Comparison of ENCODE assay signal across 10 mouse cellular contexts in the genomic region with DNA sequence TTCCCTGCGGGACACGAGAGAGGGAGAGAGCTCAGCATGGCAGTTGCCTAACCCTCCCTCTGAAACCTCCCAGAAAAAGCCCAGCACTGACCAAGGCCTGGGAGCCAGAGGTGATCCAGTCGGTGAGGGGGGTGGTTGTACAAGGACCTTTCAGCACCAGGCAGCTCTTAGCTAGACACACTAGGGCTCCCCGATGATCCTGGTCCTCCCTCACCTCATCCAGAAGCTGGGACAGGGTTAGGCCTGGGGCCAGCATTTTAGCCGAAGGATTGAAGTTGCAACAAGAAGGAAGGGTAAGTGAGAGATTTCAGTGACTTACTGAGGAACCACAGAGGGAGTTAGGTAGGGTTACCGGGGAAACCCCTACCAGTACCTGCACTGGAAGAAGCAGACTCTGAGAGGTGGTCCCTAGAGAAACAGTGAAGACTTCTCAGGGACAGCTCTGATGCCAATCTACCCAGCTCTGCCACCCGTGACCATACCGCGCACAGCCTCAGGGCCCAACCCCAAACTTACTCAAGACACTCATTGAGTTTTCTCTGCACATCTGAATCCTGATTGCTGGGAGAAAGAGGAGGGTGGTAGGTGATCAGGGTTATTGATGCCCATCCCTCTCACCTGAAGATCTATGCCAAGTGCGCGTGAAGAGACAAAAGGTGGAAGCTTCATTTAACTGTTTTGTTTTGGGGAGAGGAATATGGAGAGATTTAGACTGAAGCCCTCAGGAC. TPM values are rescaled to one million over a fixed set of nuclear protein-coding genes. Genes with fewer than 3 reads are reported as not detected.
A peak's percentile ranks its signal among the peaks of the same experiment; 100 is the strongest.
DNase-seq lines count a peak whose midpoint lies in the region; ATAC-seq and TF ChIP-seq lines count a peak whose summit lies in the region.
"Had no signal": no experiment of that assay in that cellular context is flagged by ENCODE, and none has a peak within 500 bp of the region (broad histone marks: within the 10 kb centered on the region; RNA-seq: fewer than 3 reads in every experiment).

No protein-coding gene starts in this region.

- peaks cover 11% of the 10 kb centered on the region for H3K27me3 ChIP-seq in heart, embryonic 10.5 days (ENCODE audit: insufficient read depth, poor library complexity, severe bottlenecking)
- H3K27me3 ChIP-seq in E14TG2a.4 (ENCODE audit: insufficient read depth, low read length) = peaks cover 29% of the 10 kb centered on the region
- H3K27me3 ChIP-seq in forebrain, embryonic 16.5 days (replicated peaks; ENCODE audit: control insufficient read depth, insufficient read depth, low read length) = no peaks in the 10 kb centered on the region
- no peaks in the 10 kb centered on the region; the same call in 1 of the 2 replicates for H3K27me3 ChIP-seq in liver, embryonic 16.5 days (ENCODE audit: control insufficient read depth, insufficient read depth, low read depth, low read length)

- no peak overlapping the region for H3K27ac ChIP-seq in heart, embryonic 10.5 days
- no peak overlapping the region for H3K27ac ChIP-seq in forebrain, embryonic 16.5 days (ENCODE audit: low read length)
- no peak overlapping the region for H3K27ac ChIP-seq in liver, embryonic 16.5 days (ENCODE audit: low read length)

- peak overlapping the region; percentile 81 for H3K4me3 ChIP-seq in heart, embryonic 10.5 days
- peak overlapping the region; percentile 93 for H3K4me3 ChIP-seq in E14TG2a.4 (replicated peaks; ENCODE audit: low read length)
- H3K4me3 ChIP-seq in forebrain, embryonic 16.5 days (replicated peaks; ENCODE audit: low read length) = peak overlapping the region; percentile 74
- peak overlapping the region; percentile 84 for H3K4me3 ChIP-seq in liver, embryonic 16.5 days (ENCODE audit: low read depth, low read length)

- no peak for DNase-seq in heart, embryonic 10.5 days (ENCODE audit: low spot score)
- no peak for DNase-seq in heart, postnatal 14 days
- no peak for DNase-seq in retina, postnatal 1 day
- no peak for DNase-seq in embryo, embryonic 11 days
- no peak for DNase-seq in layer of hippocampus, adult 18-20 months (ENCODE audit: low spot score in 2 of 2)

- WGBS in heart, embryonic 10.5 days = 85% methylated on average over 11 of the region's 11 CpGs
- WGBS in forebrain, embryonic 16.5 days = 89% methylated on average over 11 of the region's 11 CpGs
- 81% methylated on average over 11 of the region's 11 CpGs for WGBS in liver, embryonic 16.5 days (ENCODE audit: insufficient replicate concordance)

- H3K9ac ChIP-seq in forebrain, embryonic 16.5 days (replicated peaks; ENCODE audit: low read depth, low read length) = peak overlapping the region; percentile 73; the same call in 1 of the 2 replicates
- peak overlapping the region; percentile 80; the same call in 1 of the 2 replicates for H3K9ac ChIP-seq in liver, embryonic 16.5 days (ENCODE audit: low read depth, low read length)

- peak overlapping the region; percentile 95 for H3K4me2 ChIP-seq in forebrain, embryonic 16.5 days (ENCODE audit: low read length)
- H3K4me2 ChIP-seq in liver, embryonic 16.5 days (ENCODE audit: low read depth, low read length) = peak overlapping the region; percentile 99

- ATAC-seq in forebrain, embryonic 16.5 days = no peak
- ATAC-seq in liver, embryonic 16.5 days (ENCODE audit: low read depth) = no peak

- peaks cover 51% of the 10 kb centered on the region for H3K36me3 ChIP-seq in heart, embryonic 10.5 days
- H3K36me3 ChIP-seq in E14TG2a.4 (ENCODE audit: insufficient read depth, low read length) = peaks cover 64% of the 10 kb centered on the region
- peaks cover 12% of the 10 kb centered on the region; the same call in 1 of the 2 replicates for H3K36me3 ChIP-seq in forebrain, embryonic 16.5 days (ENCODE audit: control insufficient read depth, insufficient read depth)
- peaks cover 12% of the 10 kb centered on the region; the same call in 1 of the 2 replicates for H3K36me3 ChIP-seq in liver, embryonic 16.5 days (ENCODE audit: control insufficient read depth, insufficient read depth)

- TF ChIP-seq CTCF in E14TG2a.4 (conservative IDR thresholded peaks at IDR 0.05; ENCODE audit: low read length) = no peak

- no peaks in the 10 kb centered on the region for H3K9me3 ChIP-seq in heart, embryonic 10.5 days
- no peaks in the 10 kb centered on the region for H3K9me3 ChIP-seq in E14TG2a.4 (ENCODE audit: low read length)
- H3K9me3 ChIP-seq in forebrain, embryonic 16.5 days (ENCODE audit: control insufficient read depth, low read length) = no peaks in the 10 kb centered on the region
- no peaks in the 10 kb centered on the region for H3K9me3 ChIP-seq in liver, embryonic 16.5 days (replicated peaks; ENCODE audit: control insufficient read depth, low read length)

- intact Hi-C loops in heart, postnatal 14 days (cut with DNase I) = no loop called here

- peaks cover 29% of the 10 kb centered on the region for H3K4me1 ChIP-seq in heart, embryonic 10.5 days
- H3K4me1 ChIP-seq in E14TG2a.4 (replicated peaks; ENCODE audit: low read depth, low read length) = peaks cover 59% of the 10 kb centered on the region
- H3K4me1 ChIP-seq in forebrain, embryonic 16.5 days (replicated peaks; ENCODE audit: control insufficient read depth, insufficient read depth, low read length) = peaks cover 33% of the 10 kb centered on the region
- H3K4me1 ChIP-seq in liver, embryonic 16.5 days (ENCODE audit: control insufficient read depth, low read depth, low read length) = peaks cover 18% of the 10 kb centered on the region

RNA-seq across cellular contexts. Expression of gene Acd, which starts 1.2 kb away (rescaled TPM):
- 46.6 and 52.9 TPM in 2 replicates for polyA plus RNA-seq in heart, embryonic 10.5 days (2016; fragmentation: Nextera tagmentation; extraction: Ambion mirVana)
- total RNA-seq in heart, postnatal 14 days (2021) = 10 to 100 TPM; 13.8 to 16.9 TPM
- polyA plus RNA-seq in forebrain, embryonic 16.5 days (2015; fragmentation: Nextera tagmentation; extraction: Ambion mirVana) = 105 and 106 TPM in 2 replicates
- polyA plus RNA-seq in liver, embryonic 16.5 days (2015; fragmentation: Nextera tagmentation; extraction: Ambion mirVana) = 19.1 and 20.8 TPM in 2 replicates
- 10 to 100 TPM; 46.1 to 47.4 TPM for total RNA-seq in layer of hippocampus, adult 18-20 months (2021)

RNA-seq across cellular contexts. Expression of gene Pard6a, which starts 1.3 kb away (rescaled TPM):
- 12.8 and 14.1 TPM in 2 replicates for polyA plus RNA-seq in heart, embryonic 10.5 days (2016; fragmentation: Nextera tagmentation; extraction: Ambion mirVana)
- 1 to 10 TPM; 7.8 to 9.1 TPM for total RNA-seq in heart, postnatal 14 days (2021)
- 45.4 and 50.0 TPM in 2 replicates for polyA plus RNA-seq in forebrain, embryonic 16.5 days (2015; fragmentation: Nextera tagmentation; extraction: Ambion mirVana)
- polyA plus RNA-seq in liver, embryonic 16.5 days (2015; fragmentation: Nextera tagmentation; extraction: Ambion mirVana) = 5.7 and 6.1 TPM in 2 replicates
- total RNA-seq in layer of hippocampus, adult 18-20 months (2021) = 10 to 100 TPM; 34.0 to 34.7 TPM

RNA-seq across cellular contexts. Expression of gene 4933405L10Rik, which starts 7.8 kb away (rescaled TPM):
- not detected in 2 replicates for polyA plus RNA-seq in heart, embryonic 10.5 days (2016; fragmentation: Nextera tagmentation; extraction: Ambion mirVana)
- total RNA-seq in heart, postnatal 14 days (2021) = not detected
- 0.22 and 0.32 TPM in 2 replicates for polyA plus RNA-seq in forebrain, embryonic 16.5 days (2015; fragmentation: Nextera tagmentation; extraction: Ambion mirVana)
- not detected in 2 replicates for polyA plus RNA-seq in liver, embryonic 16.5 days (2015; fragmentation: Nextera tagmentation; extraction: Ambion mirVana)
- total RNA-seq in layer of hippocampus, adult 18-20 months (2021) = under 1 TPM in 1 of 2 experiments, not detected in 1; 0.27 TPM
- total RNA-seq: layer of hippocampus, postnatal 14 days had no signal
- polyA plus RNA-seq: small intestine, adult 2 months had no signal

RNA-seq across cellular contexts. Expression of gene Enkd1, which starts 8.4 kb away (rescaled TPM):
- 18.7 and 28.8 TPM in 2 replicates for polyA plus RNA-seq in heart, embryonic 10.5 days (2016; fragmentation: Nextera tagmentation; extraction: Ambion mirVana)
- 1 to 10 TPM; 2.4 to 2.5 TPM for total RNA-seq in heart, postnatal 14 days (2021)
- polyA plus RNA-seq in forebrain, embryonic 16.5 days (2015; fragmentation: Nextera tagmentation; extraction: Ambion mirVana) = 16.3 and 19.6 TPM in 2 replicates
- 3.5 and 4.1 TPM in 2 replicates for polyA plus RNA-seq in liver, embryonic 16.5 days (2015; fragmentation: Nextera tagmentation; extraction: Ambion mirVana)
- total RNA-seq in layer of hippocampus, adult 18-20 months (2021) = 1 to 10 TPM; 8.8 to 9.6 TPM

RNA-seq across cellular contexts. Expression of gene Carmil2, which starts 13.6 kb away (rescaled TPM):
- polyA plus RNA-seq in heart, embryonic 10.5 days (2016; fragmentation: Nextera tagmentation; extraction: Ambion mirVana) = 0.31 and 0.63 TPM in 2 replicates
- total RNA-seq in heart, postnatal 14 days (2021) = 1 to 10 TPM in 1 of 2 experiments, under 1 TPM in 1; 0.69 to 5.7 TPM
- polyA plus RNA-seq in forebrain, embryonic 16.5 days (2015; fragmentation: Nextera tagmentation; extraction: Ambion mirVana) = 9.5 and 12.7 TPM in 2 replicates
- polyA plus RNA-seq in liver, embryonic 16.5 days (2015; fragmentation: Nextera tagmentation; extraction: Ambion mirVana) = 0.33 and 0.40 TPM in 2 replicates
- 10 to 100 TPM; 78.4 to 80.3 TPM for total RNA-seq in layer of hippocampus, adult 18-20 months (2021)
